Mouse (Mus musculus): ENCODE measurements around the gene Traip. TPM values are rescaled to one million over a fixed set of nuclear protein-coding genes. Genes with fewer than 3 reads are reported as not detected.

The Traip gene
- 10.3 and 10.4 TPM in 2 replicates for polyA plus RNA-seq (2014; fragmentation: Nextera tagmentation; extraction: Ambion mirVana)

GRCm38 (mm10) chr9:107949922-107950235 lies at the start of gene Traip:
Traip (plus strand) TSS chr9:107950136.
- ATAC-seq (ENCODE audit: low FRiP score, low TSS enrichment) (no peak), DNase-seq (no peak)
- WGBS, result 91% methylated on average over 10 of the region's 10 CpGs
- H3K9me3 ChIP-seq (ENCODE audit: control insufficient read depth, low read length), result no peaks in the 10 kb centered on the region
- no peaks in the 10 kb centered on the region for H3K27me3 ChIP-seq (ENCODE audit: control insufficient read depth, insufficient read depth, low read length)
- peaks cover 8% of the 10 kb centered on the region for H3K4me1 ChIP-seq (ENCODE audit: control insufficient read depth, insufficient read depth, low read length)
- H3K27ac ChIP-seq (replicated peaks; ENCODE audit: low read depth, low read length), result peak within 1 kb of the TSS; percentile 74
- H3K4me3 ChIP-seq (replicated peaks; ENCODE audit: low read depth, low read length), result peak within 1 kb of the TSS; percentile 57
- H3K36me3 ChIP-seq (ENCODE audit: control insufficient read depth, insufficient read depth, low read length), result no peaks in the 10 kb centered on the region
- peak within 1 kb of the TSS; percentile 47; the same call in 1 of the 2 replicates for H3K9ac ChIP-seq (replicated peaks; ENCODE audit: low read length)
- peak within 1 kb of the TSS; percentile 85 for H3K4me2 ChIP-seq (ENCODE audit: low read length)

DNA sequence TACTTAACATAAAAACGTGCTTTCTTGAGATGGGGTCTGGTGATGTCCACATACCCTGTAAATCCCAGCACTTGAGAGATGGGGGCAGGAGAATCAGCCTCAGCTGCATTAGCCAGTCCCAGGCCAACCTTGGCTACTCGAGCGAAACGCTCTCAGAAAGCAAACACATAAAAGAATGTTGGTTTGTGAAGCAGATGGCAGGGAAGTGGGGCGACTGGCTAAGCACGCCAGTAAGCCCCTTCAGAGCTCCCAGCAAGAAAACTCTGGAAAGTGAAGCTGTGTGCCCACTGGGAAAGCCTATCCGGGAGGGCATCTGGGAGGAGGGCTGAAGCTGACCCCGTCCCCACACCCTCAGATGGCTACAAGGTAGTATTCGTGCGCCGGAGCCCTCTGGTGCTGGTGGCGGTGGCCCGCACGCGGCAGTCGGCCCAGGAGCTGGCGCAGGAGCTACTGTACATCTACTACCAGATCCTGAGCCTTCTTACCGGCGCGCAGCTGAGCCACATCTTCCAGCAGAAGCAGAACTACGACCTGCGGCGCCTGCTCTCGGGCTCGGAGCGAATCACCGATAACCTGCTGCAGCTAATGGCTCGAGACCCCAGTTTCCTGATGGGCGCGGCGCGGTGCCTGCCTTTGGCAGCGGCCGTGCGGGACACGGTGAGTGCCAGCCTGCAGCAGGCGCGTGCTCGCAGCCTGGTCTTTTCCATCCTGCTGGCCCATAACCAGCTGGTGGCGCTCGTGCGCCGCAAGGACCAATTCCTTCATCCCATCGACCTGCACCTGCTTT lies 48.9 kb upstream of the Traip start:
- peak overlapping the region; percentile 22 for H3K4me3 ChIP-seq (replicated peaks; ENCODE audit: low read depth, low read length)
- peak overlapping the region; percentile 56 for H3K4me2 ChIP-seq (ENCODE audit: low read length)
- ATAC-seq (ENCODE audit: low FRiP score, low TSS enrichment), result peak; percentile 48; the same call in 1 of the 2 replicates
- H3K27ac ChIP-seq (replicated peaks; ENCODE audit: low read depth, low read length), result peak overlapping the region; percentile 33; the same call in 1 of the 2 replicates
- H3K4me1 ChIP-seq (ENCODE audit: control insufficient read depth, insufficient read depth, low read length), result no peaks in the 10 kb centered on the region
- 2% methylated on average over 44 of the region's 44 CpGs for WGBS
- DNase-seq, result peak; percentile 90
- peaks cover 5% of the 10 kb centered on the region; the same call in 1 of the 2 replicates for H3K27me3 ChIP-seq (ENCODE audit: control insufficient read depth, insufficient read depth, low read length)
- H3K36me3 ChIP-seq (ENCODE audit: control insufficient read depth, insufficient read depth, low read length), result peaks cover 41% of the 10 kb centered on the region
- no peaks in the 10 kb centered on the region for H3K9me3 ChIP-seq (ENCODE audit: control insufficient read depth, low read length)
- peak overlapping the region; percentile 49 for H3K9ac ChIP-seq (replicated peaks; ENCODE audit: low read length)

DNA sequence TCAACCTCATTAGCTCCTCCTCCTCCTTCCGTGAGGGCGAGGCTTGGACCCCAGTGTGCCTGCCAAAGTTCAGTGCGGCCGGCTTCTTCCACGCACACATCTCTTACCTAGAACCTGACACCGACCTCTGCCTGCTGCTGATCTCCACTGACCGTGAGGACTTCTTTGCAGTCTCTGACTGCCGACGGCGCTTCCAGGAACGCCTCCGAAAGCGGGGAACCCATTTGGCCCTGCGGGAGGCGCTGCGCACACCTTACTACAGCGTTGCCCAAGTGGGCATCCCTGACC lies 48.4 kb upstream of the Traip start:
- DNase-seq (no peak), ATAC-seq (ENCODE audit: low FRiP score, low TSS enrichment) (no peak)
- peak overlapping the region; percentile 49; the same call in 1 of the 2 replicates for H3K9ac ChIP-seq (replicated peaks; ENCODE audit: low read length)
- H3K9me3 ChIP-seq (ENCODE audit: control insufficient read depth, low read length), result no peaks in the 10 kb centered on the region
- H3K27ac ChIP-seq (replicated peaks; ENCODE audit: low read depth, low read length), result no peak overlapping the region
- peaks cover 41% of the 10 kb centered on the region for H3K36me3 ChIP-seq (ENCODE audit: control insufficient read depth, insufficient read depth, low read length)
- peak overlapping the region; percentile 56 for H3K4me2 ChIP-seq (ENCODE audit: low read length)
- peaks cover 3% of the 10 kb centered on the region for H3K4me1 ChIP-seq (ENCODE audit: control insufficient read depth, insufficient read depth, low read length)
- H3K4me3 ChIP-seq (replicated peaks; ENCODE audit: low read depth, low read length), result peak overlapping the region; percentile 22
- peaks cover 5% of the 10 kb centered on the region; the same call in 1 of the 2 replicates for H3K27me3 ChIP-seq (ENCODE audit: control insufficient read depth, insufficient read depth, low read length)
- WGBS, result 11% methylated on average over 17 of the region's 17 CpGs

DNA sequence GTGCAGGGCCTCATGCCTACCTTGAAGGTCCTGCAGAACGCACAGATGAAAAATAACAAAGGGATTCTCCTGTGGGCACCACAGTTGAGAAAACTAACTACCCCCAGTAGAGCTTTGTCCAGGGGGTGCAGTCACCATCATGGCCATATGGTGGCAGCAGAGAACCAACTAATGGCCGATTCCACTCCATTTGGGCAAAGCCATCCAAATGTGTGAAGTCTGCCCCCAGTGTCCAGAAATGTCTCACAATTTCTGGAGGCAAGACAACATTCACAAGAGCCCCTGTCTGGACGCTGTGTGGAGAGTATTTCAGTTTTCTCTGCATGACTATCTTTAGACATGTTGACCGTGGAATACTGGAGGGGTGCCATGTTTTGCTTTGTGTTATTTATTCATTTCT lies 45.2 kb upstream of the Traip start:
- 2% methylated on average over 4 of the region's 4 CpGs for WGBS
- peak; percentile 59; the same call in 1 of the 2 replicates for ATAC-seq (ENCODE audit: low FRiP score, low TSS enrichment)
- no peak overlapping the region for H3K4me2 ChIP-seq (ENCODE audit: low read length)
- peak; percentile 95 for DNase-seq
- no peaks in the 10 kb centered on the region for H3K9me3 ChIP-seq (ENCODE audit: control insufficient read depth, low read length)
- peaks cover 27% of the 10 kb centered on the region for H3K36me3 ChIP-seq (ENCODE audit: control insufficient read depth, insufficient read depth, low read length)
- no peak overlapping the region for H3K27ac ChIP-seq (replicated peaks; ENCODE audit: low read depth, low read length)
- peaks cover 15% of the 10 kb centered on the region for H3K4me1 ChIP-seq (ENCODE audit: control insufficient read depth, insufficient read depth, low read length)
- peaks cover 4% of the 10 kb centered on the region; the same call in 1 of the 2 replicates for H3K27me3 ChIP-seq (ENCODE audit: control insufficient read depth, insufficient read depth, low read length)
- H3K4me3 ChIP-seq (replicated peaks; ENCODE audit: low read depth, low read length), result no peak overlapping the region
- H3K9ac ChIP-seq (replicated peaks; ENCODE audit: low read length), result no peak overlapping the region

- Histone ChIP-seq H3K36me3 (ENCODE audit: control insufficient read depth, insufficient read depth, low read length) (peaks cover 19% of the 10 kb centered on the region), H3K27ac (replicated peaks; ENCODE audit: low read depth, low read length) (no peak within 1 kb of the TSS), H3K27me3 (ENCODE audit: control insufficient read depth, insufficient read depth, low read length) (no peaks in the 10 kb centered on the region), H3K4me3 (replicated peaks; ENCODE audit: low read depth, low read length) (0 out of 2 replicates have a peak within 1 kb of the TSS, but pooled peaks have one; percentile 7), H3K4me2 (ENCODE audit: low read length) (peak within 1 kb of the TSS; percentile 47), H3K4me1 (ENCODE audit: control insufficient read depth, insufficient read depth, low read length) (peaks cover 15% of the 10 kb centered on the region), H3K9me3 (ENCODE audit: control insufficient read depth, low read length) (no peaks in the 10 kb centered on the region), H3K9ac (replicated peaks; ENCODE audit: low read length) (peak within 1 kb of the TSS; percentile 30)
- peak; percentile 64 for DNase-seq
- no peak for ATAC-seq (ENCODE audit: low FRiP score, low TSS enrichment)
- WGBS, result 21% methylated on average over 19 of the region's 19 CpGs
These were observed 43.5 kb upstream of the Traip start, which contains the start of gene Mst1r for GRCm38 (mm10) chr9:107906252-107906966. Mst1r (plus strand) TSS chr9:107906873.

DNA sequence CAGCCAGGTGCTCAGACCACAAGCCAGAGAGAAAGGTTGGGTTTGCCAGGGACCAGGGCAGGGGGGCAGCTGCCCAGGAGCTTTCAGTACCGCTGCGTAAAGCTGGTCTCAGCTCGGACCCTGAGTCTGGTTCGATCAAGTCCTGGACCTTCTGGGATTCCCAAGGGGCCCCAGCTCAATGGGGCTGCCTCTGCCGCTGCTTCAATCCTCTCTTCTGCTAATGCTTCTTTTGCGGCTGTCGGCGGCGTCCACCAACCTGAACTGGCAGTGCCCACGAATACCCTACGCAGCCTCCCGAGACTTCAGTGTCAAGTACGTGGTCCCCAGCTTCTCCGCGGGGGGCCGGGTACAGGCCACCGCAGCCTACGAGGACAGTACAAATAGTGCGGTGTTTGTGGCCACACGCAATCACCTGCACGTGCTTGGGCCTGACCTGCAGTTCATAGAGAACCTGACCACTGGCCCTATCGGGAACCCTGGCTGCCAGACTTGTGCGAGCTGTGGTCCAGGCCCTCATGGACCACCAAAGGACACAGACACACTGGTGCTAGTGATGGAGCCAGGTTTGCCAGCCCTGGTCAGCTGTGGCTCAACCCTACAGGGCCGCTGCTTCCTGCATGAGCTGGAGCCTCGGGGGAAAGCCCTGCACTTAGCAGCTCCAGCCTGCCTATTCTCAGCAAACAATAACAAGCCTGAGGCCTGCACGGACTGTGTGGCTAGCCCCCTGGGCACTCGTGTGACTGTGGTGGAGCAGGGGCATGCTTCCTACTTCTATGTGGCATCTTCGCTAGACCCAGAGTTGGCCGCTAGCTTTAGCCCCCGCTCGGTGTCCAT lies 42.8 kb upstream of the Traip start:
- ATAC-seq (ENCODE audit: low FRiP score, low TSS enrichment) (no peak), DNase-seq (peak; percentile 21)
- Histone ChIP-seq H3K9ac (replicated peaks; ENCODE audit: low read length) (peak overlapping the region; percentile 30), H3K4me1 (ENCODE audit: control insufficient read depth, insufficient read depth, low read length) (peaks cover 15% of the 10 kb centered on the region), H3K36me3 (ENCODE audit: control insufficient read depth, insufficient read depth, low read length) (peaks cover 12% of the 10 kb centered on the region), H3K27me3 (ENCODE audit: control insufficient read depth, insufficient read depth, low read length) (no peaks in the 10 kb centered on the region), H3K4me3 (replicated peaks; ENCODE audit: low read depth, low read length) (0 out of 2 replicates have a peak overlapping the region, but pooled peaks have one; percentile 7), H3K4me2 (ENCODE audit: low read length) (peak overlapping the region; percentile 47), H3K27ac (replicated peaks; ENCODE audit: low read depth, low read length) (no peak overlapping the region), H3K9me3 (ENCODE audit: control insufficient read depth, low read length) (no peaks in the 10 kb centered on the region)
- WGBS, result 46% methylated on average over 31 of the region's 31 CpGs

DNA sequence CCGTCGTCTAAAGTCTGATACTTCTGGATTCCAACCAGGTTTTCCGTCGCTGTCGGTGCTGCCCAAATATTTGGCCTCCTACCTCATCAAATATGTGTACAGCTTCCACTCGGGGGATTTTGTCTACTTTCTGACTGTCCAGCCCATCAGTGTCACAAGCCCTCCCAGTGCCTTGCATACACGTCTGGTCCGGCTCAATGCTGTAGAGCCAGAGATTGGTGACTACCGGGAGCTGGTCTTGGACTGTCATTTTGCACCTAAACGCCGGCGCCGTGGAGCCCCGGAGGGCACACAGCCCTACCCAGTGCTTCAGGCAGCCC lies 42.2 kb upstream of the Traip start:
- peaks cover 15% of the 10 kb centered on the region for H3K4me1 ChIP-seq (ENCODE audit: control insufficient read depth, insufficient read depth, low read length)
- no peaks in the 10 kb centered on the region for H3K9me3 ChIP-seq (ENCODE audit: control insufficient read depth, low read length)
- ATAC-seq (ENCODE audit: low FRiP score, low TSS enrichment), result no peak
- H3K27me3 ChIP-seq (ENCODE audit: control insufficient read depth, insufficient read depth, low read length), result no peaks in the 10 kb centered on the region
- 0 out of 2 replicates have a peak overlapping the region, but pooled peaks have one; percentile 8 for H3K4me2 ChIP-seq (ENCODE audit: low read length)
- no peak overlapping the region for H3K4me3 ChIP-seq (replicated peaks; ENCODE audit: low read depth, low read length)
- 79% methylated on average over 14 of the region's 14 CpGs for WGBS
- DNase-seq, result no peak
- no peak overlapping the region for H3K27ac ChIP-seq (replicated peaks; ENCODE audit: low read depth, low read length)
- peaks cover 6% of the 10 kb centered on the region; the same call in 1 of the 2 replicates for H3K36me3 ChIP-seq (ENCODE audit: control insufficient read depth, insufficient read depth, low read length)
- peak overlapping the region; percentile 4; the same call in 1 of the 2 replicates for H3K9ac ChIP-seq (replicated peaks; ENCODE audit: low read length)

DNA sequence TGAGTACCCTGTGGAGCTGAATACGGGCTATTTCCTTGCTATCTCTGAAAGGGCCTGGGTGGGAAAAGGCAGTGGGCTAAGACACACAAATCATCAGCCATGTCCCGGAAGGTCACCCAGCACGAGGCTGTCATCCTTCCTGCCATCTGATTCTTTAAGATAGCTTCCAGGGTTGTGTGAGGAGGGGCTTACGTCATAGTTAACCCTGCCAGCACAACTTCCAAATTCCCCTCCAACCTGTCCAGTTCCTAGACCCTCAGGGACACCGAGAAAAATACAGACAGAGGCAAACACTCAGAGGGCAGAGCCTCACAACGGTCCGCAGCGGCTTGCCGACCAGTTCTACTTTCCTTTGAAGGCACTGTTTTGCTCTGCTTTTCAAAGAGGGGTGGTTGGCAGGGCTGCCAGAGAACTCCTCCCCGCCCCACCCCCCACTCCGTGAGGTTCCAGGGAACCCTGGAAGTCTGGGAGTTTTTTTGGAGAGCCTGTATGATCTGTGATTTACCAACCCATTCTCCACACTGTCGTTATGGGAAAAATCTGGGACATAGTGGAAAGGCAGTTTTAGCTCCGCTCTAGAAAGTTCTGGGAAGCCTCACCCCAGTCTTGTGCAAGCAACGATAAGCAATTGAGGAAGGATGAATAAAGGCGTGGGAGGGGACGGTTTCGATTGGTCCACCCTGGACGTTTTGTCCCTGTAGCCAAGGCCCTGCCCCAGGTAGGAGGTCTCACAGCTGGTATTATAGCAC lies 41.4 kb upstream of the Traip start:
- no peak overlapping the region for H3K4me3 ChIP-seq (replicated peaks; ENCODE audit: low read depth, low read length)
- ATAC-seq (ENCODE audit: low FRiP score, low TSS enrichment), result no peak
- WGBS, result 29% methylated on average over 18 of the region's 18 CpGs
- H3K4me2 ChIP-seq (ENCODE audit: low read length), result peak overlapping the region; percentile 17; the same call in 1 of the 2 replicates
- H3K27ac ChIP-seq (replicated peaks; ENCODE audit: low read depth, low read length), result no peak overlapping the region
- H3K27me3 ChIP-seq (ENCODE audit: control insufficient read depth, insufficient read depth, low read length), result no peaks in the 10 kb centered on the region
- H3K9me3 ChIP-seq (ENCODE audit: control insufficient read depth, low read length), result no peaks in the 10 kb centered on the region
- H3K4me1 ChIP-seq (ENCODE audit: control insufficient read depth, insufficient read depth, low read length), result peaks cover 15% of the 10 kb centered on the region
- H3K36me3 ChIP-seq (ENCODE audit: control insufficient read depth, insufficient read depth, low read length), result no peaks in the 10 kb centered on the region
- no peak for DNase-seq
- no peak overlapping the region for H3K9ac ChIP-seq (replicated peaks; ENCODE audit: low read length)

Measured in midbrain, embryonic 14.5 days (tissue).